Mouse (Mus musculus) intestine, embryonic 16.5 days (tissue): Measurements from ENCODE around the gene Anapc2. TPM values are rescaled to one million over a fixed set of nuclear protein-coding genes. Genes with fewer than 3 reads are reported as not detected.

Experiments used
- ATAC-seq: fragments of 200-750 bp; cut with Nextera tagmentation; 2 replicates; pipeline ENCODE4 v1.8.0; 2017; ENCODE audit warnings: moderate TSS enrichment, moderate library complexity
- H3K27ac ChIP-seq: fragments of 300-500 bp; sonication (generic); 2 replicates; pipeline ENCODE4 v1.5.1; 2014; ENCODE audit warnings: mild to moderate bottlenecking, low read length
- H3K27me3 ChIP-seq: fragments of 300-500 bp; sonication (generic); replicated peaks from 2 replicates; pipeline ENCODE4 v1.6.1; 2014; ENCODE audit warnings: low read length, control low read depth, mixed read lengths; ENCODE audit not compliant: control insufficient read depth, insufficient read depth
- H3K36me3 ChIP-seq: fragments of 300-500 bp; sonication (generic); 2 replicates; pipeline ENCODE4 v1.6.1; 2014; ENCODE audit warnings: low read length, control low read depth; ENCODE audit not compliant: control insufficient read depth, insufficient read depth
- H3K4me1 ChIP-seq: fragments of 300-500 bp; sonication (generic); 2 replicates; pipeline ENCODE4 v1.6.1; 2014; ENCODE audit warnings: low read length, control low read depth, mixed read lengths; ENCODE audit not compliant: control insufficient read depth, insufficient read depth
- H3K4me2 ChIP-seq: fragments of 300-500 bp; sonication (generic); 2 replicates; pipeline ENCODE4 v1.6.1; 2014; ENCODE audit warnings: low read depth, low read length, control low read depth
- H3K4me3 ChIP-seq: fragments of 300-500 bp; sonication (generic); 2 replicates; pipeline ENCODE4 v1.5.1; 2014; ENCODE audit warnings: mild to moderate bottlenecking, low read length
- H3K9ac ChIP-seq: fragments of 300-500 bp; sonication (generic); 2 replicates; pipeline ENCODE4 v1.6.1; 2014; ENCODE audit warnings: low read depth, low read length
- H3K9me3 ChIP-seq: fragments of 300-500 bp; sonication (generic); 2 replicates; pipeline ENCODE4 v1.6.1; 2016; ENCODE audit warnings: low read length, control low read depth; ENCODE audit not compliant: control insufficient read depth
- WGBS: fragments of 180-500 bp; shearing (Covaris S2); extraction: QIAGEN DNeasy Blood & Tissue Kit; methylation state at CpG from one replicate; pipeline ENCODE4 v1.1.7; 2014; 5-methylcytosine and 5-hydroxymethylcytosine counted together
- polyA plus RNA-seq: library from polyadenylated mRNA; unstranded; fragments of >200 nt; fragmentation: Nextera tagmentation; extraction: Ambion mirVana; gene quantifications from 2 replicates; pipeline ENCODE4 v1.2.1, GENCODE M21; 2015

The Anapc2 gene
- polyA plus RNA-seq, 1 experiment from 2014 or later, result 97.3 TPM

- H3K27ac ChIP-seq, result no peak overlapping the region
- H3K4me2 ChIP-seq, result no peak overlapping the region
- no peaks in the 10 kb centered on the region for H3K36me3 ChIP-seq
- no peak for ATAC-seq
- H3K27me3 ChIP-seq, result no peaks in the 10 kb centered on the region
- 74% methylated on average over 2 of the region's 2 CpGs for WGBS
- no peaks in the 10 kb centered on the region for H3K9me3 ChIP-seq
- H3K9ac ChIP-seq, result no peak overlapping the region
- H3K4me1 ChIP-seq, result no peaks in the 10 kb centered on the region
- H3K4me3 ChIP-seq, result no peak overlapping the region
Observed at GRCm38 (mm10) chr2:25326036-25326435, 53.8 kb downstream of the Anapc2 start.

DNA sequence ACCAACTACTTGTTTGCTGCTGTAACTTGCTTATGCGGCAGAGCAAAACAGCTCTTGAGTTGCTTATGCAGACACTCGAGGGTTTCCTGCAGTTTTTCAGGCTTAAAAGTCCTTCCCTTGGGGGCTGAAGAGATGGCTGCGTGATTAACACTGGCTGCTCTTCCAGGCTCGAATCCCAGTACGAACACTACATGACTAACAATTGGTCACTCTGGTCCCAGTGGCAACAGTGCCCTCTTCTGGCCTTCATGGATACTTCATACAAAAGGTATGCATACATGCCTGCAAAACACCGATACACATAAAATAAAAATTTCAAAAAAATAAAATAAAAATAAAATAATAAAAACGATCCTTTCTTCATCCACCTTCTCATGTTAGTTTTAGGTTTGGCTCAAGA lies 56.2 kb downstream of the Anapc2 start:
- no peak for ATAC-seq
- H3K27ac ChIP-seq, result no peak overlapping the region
- no peak overlapping the region for H3K4me2 ChIP-seq
- no peak overlapping the region for H3K9ac ChIP-seq
- H3K9me3 ChIP-seq, result no peaks in the 10 kb centered on the region
- no peak overlapping the region for H3K4me3 ChIP-seq
- WGBS, result 36% methylated on average over 7 of the region's 7 CpGs
- peaks cover 9% of the 10 kb centered on the region for H3K4me1 ChIP-seq
- H3K36me3 ChIP-seq, result no peaks in the 10 kb centered on the region
- H3K27me3 ChIP-seq, result no peaks in the 10 kb centered on the region

GRCm38 (mm10) chr2:25331470-25331869 lies 59.2 kb downstream of the Anapc2 start:
- Histone ChIP-seq H3K4me3 (peak overlapping the region; percentile 97), H3K4me1 (peaks cover 13% of the 10 kb centered on the region), H3K27me3 (no peaks in the 10 kb centered on the region), H3K27ac (no peak overlapping the region), H3K9me3 (no peaks in the 10 kb centered on the region), H3K9ac (peak overlapping the region; percentile 96), H3K4me2 (peak overlapping the region; percentile 71), H3K36me3 (0 out of 2 replicates have a peak, but pooled peaks cover 2% of the 10 kb centered on the region)
- ATAC-seq, result no peak
- WGBS, result 59% methylated on average over 9 of the region's 9 CpGs

DNA sequence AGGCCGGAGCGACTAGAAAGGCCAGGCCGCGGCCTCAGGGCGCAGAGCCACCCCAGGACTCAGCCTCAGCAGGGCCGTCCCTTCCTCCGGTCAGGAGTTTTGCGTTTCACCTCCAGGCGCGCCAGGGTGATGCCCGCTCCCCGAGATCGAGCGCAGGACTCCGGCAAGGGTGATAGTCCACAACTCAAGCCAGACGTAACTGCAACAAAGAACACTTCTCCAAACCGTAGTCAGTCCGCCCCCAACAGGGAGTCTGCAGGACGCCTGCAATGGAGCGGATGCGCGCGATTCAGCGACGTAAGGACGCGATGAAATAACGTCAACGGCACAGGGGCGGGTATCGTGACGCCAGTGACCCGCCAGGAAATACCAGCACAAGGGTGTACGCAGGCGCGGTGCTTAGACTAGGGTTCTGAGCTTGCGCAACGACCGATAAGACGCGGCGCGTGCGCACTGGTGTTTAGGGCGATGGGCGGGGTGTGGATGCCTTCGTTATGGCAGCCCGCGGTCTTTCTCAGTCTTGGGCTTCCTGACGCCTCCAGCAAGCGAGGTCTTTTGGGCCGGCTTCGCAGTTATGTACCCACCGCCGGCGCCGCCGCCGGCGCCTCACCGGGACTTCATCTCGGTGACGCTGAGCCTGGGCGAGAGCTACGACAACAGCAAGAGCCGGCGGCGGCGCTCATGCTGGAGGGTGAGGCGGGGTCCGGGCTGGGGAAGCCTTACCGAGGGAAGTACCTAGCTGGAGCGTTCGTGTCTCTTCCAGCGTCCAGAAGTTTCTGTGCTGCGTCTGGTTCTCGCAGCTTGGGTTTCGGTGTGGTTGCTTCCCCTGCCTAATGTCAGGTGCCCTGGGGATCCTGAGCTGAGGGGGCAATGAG lies 60.2 kb downstream of the Anapc2 start, which contains the start of gene Man1b1:
TSS of gene Man1b1 (plus strand) at position 53 of the 875 bp plus-strand sequence.
- Histone ChIP-seq H3K36me3 (0 out of 2 replicates have a peak, but pooled peaks cover 4% of the 10 kb centered on the region), H3K4me3 (peak within 1 kb of the TSS; percentile 97), H3K4me1 (peaks cover 13% of the 10 kb centered on the region), H3K4me2 (peak within 1 kb of the TSS; percentile 85), H3K9ac (peak within 1 kb of the TSS; percentile 96), H3K27me3 (no peaks in the 10 kb centered on the region), H3K9me3 (no peaks in the 10 kb centered on the region), H3K27ac (peak within 1 kb of the TSS; percentile 88)
- peak; percentile 99 for ATAC-seq
- WGBS, result under 1% methylated on average over 78 of the region's 78 CpGs

DNA sequence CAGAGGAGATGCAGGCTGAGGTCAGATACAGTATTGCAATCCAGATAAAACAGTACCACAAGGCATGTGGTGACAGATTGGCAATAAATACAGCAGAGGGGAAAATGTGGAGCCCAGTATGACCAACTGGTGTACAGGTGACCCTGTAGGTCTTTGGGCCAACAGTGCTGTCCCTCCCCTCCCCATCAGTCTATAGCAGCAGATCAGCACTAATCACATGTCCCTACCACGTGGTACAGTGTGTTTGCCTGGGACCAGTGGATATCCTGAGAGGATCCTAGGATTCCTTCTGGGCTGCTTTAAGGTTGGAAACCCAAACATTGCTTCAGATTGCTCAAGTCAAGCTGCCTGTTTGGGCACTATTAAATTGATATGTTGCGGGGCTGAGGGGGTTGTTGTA lies 61.3 kb downstream of the Anapc2 start:
- ATAC-seq, result no peak
- H3K4me1 ChIP-seq, result peaks cover 13% of the 10 kb centered on the region
- no peak overlapping the region for H3K27ac ChIP-seq
- H3K9me3 ChIP-seq, result no peaks in the 10 kb centered on the region
- H3K4me2 ChIP-seq, result peak overlapping the region; percentile 85
- H3K36me3 ChIP-seq, result peaks cover 8% of the 10 kb centered on the region; the same call in 1 of the 2 replicates
- peak overlapping the region; percentile 96; the same call in 1 of the 2 replicates for H3K9ac ChIP-seq
- H3K4me3 ChIP-seq, result peak overlapping the region; percentile 97
- no peaks in the 10 kb centered on the region for H3K27me3 ChIP-seq
- WGBS, result 70% methylated on average over 2 of the region's 2 CpGs

Other genes with a start within 250 kb of the Anapc2 start
- 39.1 and 45.5 TPM in 2 replicates for gene Nsmf, start 218.1 kb upstream of the Anapc2 start, polyA plus RNA-seq
- gene Entpd8, start 192.2 kb upstream of the Anapc2 start, polyA plus RNA-seq, result 14.3 and 16.7 TPM in 2 replicates
- 6.5 and 7.9 TPM in 2 replicates for gene Noxa1, start 177.3 kb upstream of the Anapc2 start, polyA plus RNA-seq
- gene Nrarp, start 91.7 kb upstream of the Anapc2 start, polyA plus RNA-seq, result 11.0 and 14.4 TPM in 2 replicates
- 23.0 and 23.4 TPM in 2 replicates for gene Tor4a, start 75.6 kb upstream of the Anapc2 start, polyA plus RNA-seq
- gene Nelfb, start 61.0 kb upstream of the Anapc2 start, polyA plus RNA-seq, result 99.9 and 102 TPM in 2 replicates
- gene Stpg3, start 57.8 kb upstream of the Anapc2 start, polyA plus RNA-seq, result not detected in 2 replicates
- gene Fam166a, start 53.7 kb upstream of the Anapc2 start, polyA plus RNA-seq, result 0.12 and 0.62 TPM in 2 replicates
- 635 and 699 TPM in 2 replicates for gene Tubb4b, start 47.8 kb upstream of the Anapc2 start, polyA plus RNA-seq
- gene Slc34a3, start 38.1 kb upstream of the Anapc2 start, polyA plus RNA-seq, result 11.3 and 17.7 TPM in 2 replicates
- gene Rnf224, start 35.7 kb upstream of the Anapc2 start, polyA plus RNA-seq, result 0.37 and 0.54 TPM in 2 replicates
- 25.6 and 36.4 TPM in 2 replicates for gene Rnf208, start 30.2 kb upstream of the Anapc2 start, polyA plus RNA-seq
- 3.3 and 6.4 TPM in 2 replicates for gene Cysrt1, start 30.0 kb upstream of the Anapc2 start, polyA plus RNA-seq
- gene AL732309.1, start 25.6 kb upstream of the Anapc2 start, polyA plus RNA-seq, result 7.3 and 9.3 TPM in 2 replicates
- gene Tmem203, start 17.0 kb upstream of the Anapc2 start, polyA plus RNA-seq, result 22.3 and 23.1 TPM in 2 replicates
- gene Tprn, start 9.9 kb upstream of the Anapc2 start, polyA plus RNA-seq, result 31.7 and 38.6 TPM in 2 replicates
- gene Ssna1, start within 50 bp of the Anapc2 start, polyA plus RNA-seq, result 176 and 200 TPM in 2 replicates
- gene Tmem210, start 15.7 kb downstream of the Anapc2 start, polyA plus RNA-seq, result not detected in 2 replicates
- gene Lrrc26, start 17.4 kb downstream of the Anapc2 start, polyA plus RNA-seq, result 1.9 and 2.5 TPM in 2 replicates
- 1.7 and 2.1 TPM in 2 replicates for gene Grin1, start 46.7 kb downstream of the Anapc2 start, polyA plus RNA-seq
- gene Man1b1, start 59.9 kb downstream of the Anapc2 start, polyA plus RNA-seq, result 36.7 and 43.2 TPM in 2 replicates
- 74.4 and 104 TPM in 2 replicates for gene Dpp7, start 83.9 kb downstream of the Anapc2 start, polyA plus RNA-seq
- gene Uap1l1, start 93.2 kb downstream of the Anapc2 start, polyA plus RNA-seq, result 196 and 259 TPM in 2 replicates
- gene Sapcd2, start 99.8 kb downstream of the Anapc2 start, polyA plus RNA-seq, result 56.7 and 66.4 TPM in 2 replicates
- 23.7 and 27.4 TPM in 2 replicates for gene Entpd2, start 123.4 kb downstream of the Anapc2 start, polyA plus RNA-seq
- gene Npdc1, start 126.9 kb downstream of the Anapc2 start, polyA plus RNA-seq, result 48.9 and 51.1 TPM in 2 replicates
- gene Fut7, start 150.8 kb downstream of the Anapc2 start, polyA plus RNA-seq, result 0.13 and 0.33 TPM in 2 replicates
- 2.1 and 2.8 TPM in 2 replicates for gene Abca2, start 156.2 kb downstream of the Anapc2 start, polyA plus RNA-seq
- 2.6 and 2.7 TPM in 2 replicates for gene Clic3, start 184.4 kb downstream of the Anapc2 start, polyA plus RNA-seq
- 31.5 and 37.4 TPM in 2 replicates for gene Paxx, start 188.6 kb downstream of the Anapc2 start, polyA plus RNA-seq
- 4.0 and 4.5 TPM in 2 replicates for gene Ptgds, start 197.6 kb downstream of the Anapc2 start, polyA plus RNA-seq
- gene Lcn12, start 221.4 kb downstream of the Anapc2 start, polyA plus RNA-seq, result 0.32 TPM in 1 of 2 replicates, not detected in the other
- 70.2 and 71.9 TPM in 2 replicates for gene Fbxw5, start 228.3 kb downstream of the Anapc2 start, polyA plus RNA-seq
- gene C8g, start 229.2 kb downstream of the Anapc2 start, polyA plus RNA-seq, result 6.8 and 8.5 TPM in 2 replicates